Mouse (Mus musculus) right cerebral cortex, postnatal 14 days (tissue): ENCODE data around the gene Sik2.
A peak's percentile ranks its signal among the peaks of the same experiment; 100 is the strongest.

Source experiments
- DNase-seq: peaks from one replicate; pipeline ENCODE4 v3.0.0; 2022

Gene Sik2

GRCm38 (mm10) chr9:50905321-50905720 is 103.6 kb downstream of the Sik2 start:
- DNase-seq: no peak

GRCm38 (mm10) chr9:50904196-50904847 is 104.6 kb downstream of the Sik2 start:
- no peak for DNase-seq

- no peak for DNase-seq
Observed at GRCm38 (mm10) chr9:50900026-50900920, 108.6 kb downstream of the Sik2 start.

GRCm38 (mm10) chr9:50893665-50894064 is 115.2 kb downstream of the Sik2 start:
- peak; percentile 64 for DNase-seq

GRCm38 (mm10) chr9:50890494-50891090 is 118.3 kb downstream of the Sik2 start:
- no peak for DNase-seq

GRCm38 (mm10) chr9:50889964-50890363 is 118.9 kb downstream of the Sik2 start:
- no peak for DNase-seq

- DNase-seq: no peak
Observed at GRCm38 (mm10) chr9:50889211-50889610, 119.7 kb downstream of the Sik2 start.

- no peak for DNase-seq
Observed at GRCm38 (mm10) chr9:50887351-50887750, 121.5 kb downstream of the Sik2 start.

GRCm38 (mm10) chr9:50886870-50887269 is 122.0 kb downstream of the Sik2 start:
- DNase-seq: no peak

GRCm38 (mm10) chr9:50885600-50885987 is 123.3 kb downstream of the Sik2 start:
- DNase-seq: no peak

- DNase-seq: no peak
Observed at GRCm38 (mm10) chr9:50884741-50885599, 123.9 kb downstream of the Sik2 start.

- DNase-seq: no peak
Observed at GRCm38 (mm10) chr9:50884093-50884492, 124.8 kb downstream of the Sik2 start.

GRCm38 (mm10) chr9:50882183-50882582 is 126.7 kb downstream of the Sik2 start:
- no peak for DNase-seq

GRCm38 (mm10) chr9:50877431-50877830 is 131.4 kb downstream of the Sik2 start:
- DNase-seq: no peak

- DNase-seq: no peak
Observed at GRCm38 (mm10) chr9:50876287-50876686, 132.6 kb downstream of the Sik2 start.

GRCm38 (mm10) chr9:50875470-50875869 is 133.4 kb downstream of the Sik2 start:
- no peak for DNase-seq

- no peak for DNase-seq
Observed at GRCm38 (mm10) chr9:50874031-50874430, 134.8 kb downstream of the Sik2 start.

- DNase-seq: no peak
Observed at GRCm38 (mm10) chr9:50873210-50873609, 135.7 kb downstream of the Sik2 start.

GRCm38 (mm10) chr9:50868182-50868581 is 140.7 kb downstream of the Sik2 start:
- no peak for DNase-seq

- no peak for DNase-seq
Observed at GRCm38 (mm10) chr9:50867015-50867414, 141.9 kb downstream of the Sik2 start.

- no peak for DNase-seq
Observed at GRCm38 (mm10) chr9:50865803-50866202, 143.1 kb downstream of the Sik2 start.

GRCm38 (mm10) chr9:50864877-50865276 is 144.0 kb downstream of the Sik2 start:
- no peak for DNase-seq

- no peak for DNase-seq
Observed at GRCm38 (mm10) chr9:50863824-50864223, 145.0 kb downstream of the Sik2 start.
